Mouse (Mus musculus) heart, adult 2 months (tissue): ENCODE data around the gene Hoxc5. TPM values are rescaled to one million over a fixed set of nuclear protein-coding genes. Genes with fewer than 3 reads are reported as not detected.

Experiments used
- DNase-seq, 2 experiments: peaks; one replicate each; pipeline ENCODE4 v3.0.0; 2021
- H3K27ac ChIP-seq: fragments of 200-600 bp; 2 replicates; pipeline ENCODE4 v1.8.1; 2022
- H3K27me3 ChIP-seq: fragments of 200-500 bp; 2 replicates; pipeline ENCODE4 v1.6.1; 2012; ENCODE audit warnings: mild to moderate bottlenecking, low read length, inconsistent platforms, mixed read lengths; ENCODE audit not compliant: control insufficient read depth, insufficient read depth
- H3K36me3 ChIP-seq: fragments of 200-500 bp; 2 replicates; pipeline ENCODE4 v1.6.1; 2012; ENCODE audit warnings: low read length, inconsistent platforms; ENCODE audit not compliant: control insufficient read depth, insufficient read depth
- H3K4me1 ChIP-seq: fragments of 200-500 bp; 2 replicates; pipeline ENCODE4 v1.6.1; 2011; ENCODE audit warnings: low read length; ENCODE audit not compliant: control insufficient read depth, insufficient read depth
- H3K4me3 ChIP-seq: fragments of 200-600 bp; 2 replicates; pipeline ENCODE4 v1.8.1; 2022
- H3K79me2 ChIP-seq: fragments of 200-500 bp; replicated peaks from 2 replicates; pipeline ENCODE4 v1.6.1; 2012; ENCODE audit warnings: mild to moderate bottlenecking, inconsistent platforms, low read length, moderate library complexity, mixed read lengths; ENCODE audit not compliant: control insufficient read depth, insufficient read depth
- H3K9ac ChIP-seq: fragments of 200-500 bp; 2 replicates; pipeline ENCODE4 v1.6.1; 2012; ENCODE audit warnings: low read depth, mild to moderate bottlenecking, control low read depth, inconsistent platforms, low read length, mixed read lengths
- CTCF ChIP-seq: fragments of 200-600 bp; IDR thresholded peaks from 2 replicates; pipeline ENCODE4 v1.8.1; 2022; ENCODE audit warnings: antibody characterized with exemption, mild to moderate bottlenecking, moderate library complexity
- EP300 ChIP-seq: fragments of 200-500 bp; IDR thresholded peaks from 2 replicates; pipeline ENCODE4 v1.6.1; 2011; ENCODE audit warnings: low read depth, low read length, control low read depth; ENCODE audit not compliant: insufficient read depth
- POLR2A ChIP-seq: fragments of 200-500 bp; IDR thresholded peaks from 2 replicates; pipeline ENCODE4 v1.6.1; 2011; ENCODE audit warnings: mild to moderate bottlenecking, low read depth, low read length, control low read depth; ENCODE audit not compliant: insufficient read depth
- WGBS: fragments of 180-500 bp; shearing (Covaris S2); methylation state at CpG from one replicate; pipeline ENCODE4 v1.1.7; 2018; 5-methylcytosine and 5-hydroxymethylcytosine counted together
- intact Hi-C: fragments of 180-260 bp; cut with DNase I; formaldehyde crosslinking; loops from one replicate; pipeline ENCODE4 v1.15.1; 2025
- polyA plus RNA-seq: library from polyadenylated mRNA; depleted of rRNA; stranded (reverse); fragments of >200 nt; gene quantifications from 2 replicates; pipeline ENCODE4 v1.2.3, GENCODE M21; 2012
- total RNA-seq, 2 experiments: library from RNA; stranded (reverse); gene quantifications; 2 replicates each; pipeline ENCODE4 v1.2.3; 2021

Gene Hoxc5
- total and polyA plus RNA-seq, 3 experiments = 0.20 TPM; not detected in 2

DNA sequence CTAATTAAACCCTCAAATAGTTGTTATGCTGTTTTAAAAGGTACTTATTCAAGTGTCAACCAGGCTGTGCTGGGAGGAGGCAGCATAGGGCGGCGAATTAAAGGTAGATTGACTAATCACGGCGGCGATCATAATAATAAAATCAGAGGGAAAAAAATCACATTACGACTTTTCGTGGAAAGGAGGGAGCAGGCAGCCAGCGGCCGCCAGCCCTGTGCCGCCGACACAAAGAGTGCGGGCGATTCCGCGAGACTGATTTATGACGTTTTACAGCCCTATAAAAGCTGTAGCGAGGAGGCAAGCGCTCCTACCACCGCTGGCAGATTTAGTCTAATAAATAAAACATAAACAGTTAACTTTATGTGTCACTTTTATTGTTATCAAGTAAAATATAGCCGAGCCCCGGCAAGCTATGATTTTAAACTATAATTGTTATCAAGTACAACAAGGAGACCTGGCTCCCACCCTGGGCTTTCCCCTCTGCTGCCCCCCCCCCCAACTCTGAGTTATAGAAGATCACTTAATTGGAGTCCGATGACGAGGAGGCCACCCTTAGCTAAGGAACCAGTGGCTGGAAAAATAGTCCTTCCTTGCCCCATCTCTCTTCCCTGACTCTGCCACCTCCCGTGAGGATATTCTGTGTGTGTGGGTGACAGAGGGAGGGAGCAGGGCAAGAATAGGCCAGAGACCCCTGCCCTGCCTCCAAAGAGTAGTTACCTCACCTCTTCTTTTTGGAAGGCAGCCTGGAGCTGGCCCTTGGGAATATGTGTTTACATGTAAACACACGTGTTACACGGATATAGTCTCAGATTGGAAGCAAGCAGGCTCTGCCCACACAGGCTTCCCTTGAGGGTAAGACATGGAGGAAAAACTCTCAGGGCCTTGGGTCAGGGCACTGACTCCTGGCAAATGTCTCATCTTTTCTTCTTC is 65.7 kb downstream of the Hoxc5 start:
- TF ChIP-seq CTCF = no peak
- no peak for TF ChIP-seq EP300
- no peak for TF ChIP-seq POLR2A
- no peak overlapping the region for H3K4me3 ChIP-seq
- H3K36me3 ChIP-seq = no peaks in the 10 kb centered on the region
- H3K79me2 ChIP-seq = no peaks in the 10 kb centered on the region
- no peak overlapping the region for H3K9ac ChIP-seq
- peaks cover 30% of the 10 kb centered on the region for H3K27me3 ChIP-seq
- no peak for DNase-seq
- no peak overlapping the region for H3K27ac ChIP-seq
- WGBS = 3% methylated on average over 26 of the region's 26 CpGs
- no peaks in the 10 kb centered on the region for H3K4me1 ChIP-seq
- intact Hi-C loops = no loop called here

DNA sequence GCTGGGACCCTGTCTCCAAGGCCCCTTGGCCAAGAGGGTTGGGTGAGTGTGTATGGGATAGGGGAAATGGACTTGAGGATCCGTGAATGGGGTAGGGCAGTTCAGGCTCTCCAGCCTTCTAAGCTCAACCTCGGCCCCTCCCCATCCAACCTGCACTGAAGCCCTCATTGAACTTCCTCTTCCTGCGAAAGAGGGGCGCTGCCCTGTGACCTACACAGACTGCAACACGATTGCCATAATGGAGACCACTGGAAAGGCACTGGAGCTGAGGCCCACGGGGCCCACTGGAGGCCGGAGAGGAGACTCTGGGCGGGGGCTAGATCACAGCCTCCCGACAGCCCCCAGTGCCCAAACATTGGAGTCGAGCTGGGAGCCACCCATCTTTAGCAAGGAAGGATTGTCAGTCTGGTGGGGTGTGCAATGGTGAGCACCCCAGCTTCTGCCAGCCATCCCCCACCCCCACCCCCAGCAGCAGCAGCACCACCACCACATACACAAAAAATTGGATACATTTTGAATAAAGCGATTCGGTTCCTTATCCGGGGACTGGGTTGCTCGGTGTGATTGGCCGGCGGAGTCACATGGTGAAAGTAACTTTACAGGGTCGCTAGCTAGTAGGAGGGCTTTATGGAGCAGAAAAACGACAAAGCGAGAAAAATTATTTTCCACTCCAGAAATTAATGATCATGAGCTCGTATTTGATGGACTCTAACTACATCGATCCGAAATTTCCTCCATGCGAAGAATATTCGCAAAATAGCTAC is 67.0 kb downstream of the Hoxc5 start:
- Histone ChIP-seq H3K79me2 (no peaks in the 10 kb centered on the region), H3K9ac (no peak overlapping the region), H3K4me1 (no peaks in the 10 kb centered on the region), H3K36me3 (no peaks in the 10 kb centered on the region), H3K4me3 (no peak overlapping the region), H3K27ac (no peak overlapping the region), H3K27me3 (peaks cover 25% of the 10 kb centered on the region)
- 1% methylated on average over 24 of the region's 24 CpGs for WGBS
- no peak for TF ChIP-seq EP300
- no peak for TF ChIP-seq CTCF
- TF ChIP-seq POLR2A = no peak
- intact Hi-C loops = no loop called here
- no peak for DNase-seq

DNA sequence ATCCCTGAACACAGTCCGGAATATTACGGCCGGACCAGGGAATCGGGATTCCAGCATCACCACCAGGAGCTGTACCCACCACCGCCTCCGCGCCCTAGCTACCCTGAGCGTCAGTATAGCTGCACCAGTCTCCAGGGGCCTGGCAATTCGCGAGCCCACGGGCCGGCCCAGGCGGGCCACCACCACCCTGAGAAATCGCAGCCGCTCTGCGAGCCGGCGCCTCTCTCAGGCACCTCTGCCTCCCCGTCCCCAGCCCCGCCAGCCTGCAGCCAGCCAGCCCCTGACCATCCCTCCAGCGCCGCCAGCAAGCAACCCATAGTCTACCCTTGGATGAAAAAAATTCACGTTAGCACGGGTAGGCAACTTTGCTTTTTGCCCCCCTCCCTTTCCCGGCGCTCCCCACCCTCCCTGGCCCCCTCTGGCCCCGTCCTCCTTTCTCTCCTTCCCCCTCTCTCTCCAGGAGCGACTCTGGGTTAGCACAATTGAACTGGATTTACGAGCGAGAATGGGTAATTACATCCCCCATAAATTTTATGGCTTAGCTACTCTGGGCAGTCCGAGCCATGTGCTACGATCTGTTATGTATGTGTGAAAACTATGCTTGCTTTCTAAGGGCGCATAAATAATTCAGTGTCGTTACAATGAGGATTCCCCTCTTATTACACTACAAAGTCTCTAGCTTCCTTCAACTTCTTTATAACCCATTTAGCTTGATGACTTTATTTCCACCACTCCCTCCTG is 67.7 kb downstream of the Hoxc5 start:
- no peak overlapping the region for H3K4me3 ChIP-seq
- DNase-seq = no peak
- H3K27me3 ChIP-seq = peaks cover 26% of the 10 kb centered on the region
- H3K36me3 ChIP-seq = no peaks in the 10 kb centered on the region
- intact Hi-C loops = no loop called here
- no peak overlapping the region for H3K27ac ChIP-seq
- TF ChIP-seq EP300 (no peak), POLR2A (no peak), CTCF (no peak)
- no peaks in the 10 kb centered on the region for H3K4me1 ChIP-seq
- 2% methylated on average over 34 of the region's 34 CpGs for WGBS
- no peaks in the 10 kb centered on the region for H3K79me2 ChIP-seq
- no peak overlapping the region for H3K9ac ChIP-seq

DNA sequence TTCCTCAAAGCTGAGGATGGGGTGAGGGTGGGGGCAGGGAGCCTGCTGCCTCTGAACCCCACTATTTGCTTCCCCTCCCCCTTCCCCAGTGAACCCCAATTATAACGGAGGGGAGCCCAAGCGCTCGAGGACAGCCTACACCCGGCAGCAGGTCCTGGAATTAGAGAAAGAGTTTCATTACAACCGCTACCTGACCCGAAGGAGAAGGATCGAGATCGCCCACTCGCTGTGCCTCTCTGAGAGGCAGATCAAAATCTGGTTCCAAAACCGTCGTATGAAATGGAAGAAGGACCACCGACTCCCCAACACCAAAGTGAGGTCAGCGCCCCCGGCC is 68.3 kb downstream of the Hoxc5 start:
- 4% methylated on average over 14 of the region's 14 CpGs for WGBS
- TF ChIP-seq POLR2A = no peak
- TF ChIP-seq EP300 = no peak
- no peak for TF ChIP-seq CTCF
- H3K36me3 ChIP-seq = no peaks in the 10 kb centered on the region
- H3K27ac ChIP-seq = no peak overlapping the region
- intact Hi-C loops = no loop called here
- no peak overlapping the region for H3K4me3 ChIP-seq
- H3K27me3 ChIP-seq = peaks cover 23% of the 10 kb centered on the region
- no peak overlapping the region for H3K9ac ChIP-seq
- DNase-seq = no peak
- no peaks in the 10 kb centered on the region for H3K4me1 ChIP-seq
- no peaks in the 10 kb centered on the region for H3K79me2 ChIP-seq

DNA sequence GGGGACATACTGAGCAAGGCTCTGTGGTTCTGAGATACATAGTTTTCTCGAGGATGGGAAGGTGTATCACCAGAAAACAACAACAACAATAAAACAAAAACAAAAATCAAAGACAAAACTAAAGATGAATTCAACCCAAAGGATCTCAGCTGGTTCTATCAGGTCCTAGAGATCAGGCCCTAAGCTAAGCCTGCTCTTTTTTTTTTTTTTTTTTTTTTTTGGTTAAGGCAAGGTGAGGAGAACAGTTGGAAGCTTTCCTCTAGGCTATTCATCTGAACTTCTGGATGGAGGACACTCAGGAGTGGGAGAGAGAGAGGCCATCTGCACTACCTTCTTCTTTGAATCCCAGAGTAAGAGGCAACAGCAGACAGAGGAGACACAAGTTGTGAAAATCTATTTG is 70.3 kb downstream of the Hoxc5 start:
- Histone ChIP-seq H3K4me1 (no peaks in the 10 kb centered on the region), H3K9ac (no peak overlapping the region), H3K36me3 (no peaks in the 10 kb centered on the region), H3K4me3 (no peak overlapping the region), H3K27me3 (peaks cover 25% of the 10 kb centered on the region), H3K27ac (no peak overlapping the region), H3K79me2 (no peaks in the 10 kb centered on the region)
- WGBS = 30% methylated on average over 1 of the region's 1 CpGs
- no peak for DNase-seq
- intact Hi-C loops = no loop called here
- TF ChIP-seq POLR2A (no peak), EP300 (no peak), CTCF (no peak)
